Mouse (Mus musculus) cerebellum, adult 2 months (tissue): ENCODE results near the gene Cyp2d10.

Experiments used
- CTCF ChIP-seq: fragments of 200-500 bp; IDR thresholded peaks from 2 replicates; pipeline ENCODE4 v1.5.1; 2011; ENCODE audit warnings: low read depth, mild to moderate bottlenecking, control low read depth, low read length, moderate library complexity, borderline replicate concordance; ENCODE audit not compliant: insufficient read depth
- POLR2A ChIP-seq: fragments of 200-500 bp; IDR thresholded peaks from 2 replicates; pipeline ENCODE4 v1.6.1; 2011; ENCODE audit warnings: low read length, control low read depth, borderline replicate concordance; ENCODE audit not compliant: insufficient read depth

- TF ChIP-seq CTCF = no peak
- TF ChIP-seq POLR2A = no peak
These were observed 38.2 kb upstream of the Cyp2d10 start for GRCm38 (mm10) chr15:82445196-82445595.
